Comparison of ENCODE assay signal across 8 mouse cellular contexts in genomic region chr13:103109872-103110271, GRCm38 (mm10).
DNase-seq lines count a peak whose midpoint lies in the region; ATAC-seq and TF ChIP-seq lines count a peak whose summit lies in the region.
"Had no signal": no experiment of that assay in that cellular context is flagged by ENCODE, and none has a peak within 500 bp of the region (broad histone marks: within the 10 kb centered on the region; RNA-seq: fewer than 3 reads in every experiment).

No protein-coding gene starts in this region.

- no peaks in the 10 kb centered on the region for H3K9me3 ChIP-seq in ES-E14 (ENCODE audit: control insufficient read depth, insufficient read depth, low read depth, low read length)
- H3K9me3 ChIP-seq: neural tube, embryonic 13.5 days had no signal

- no peaks in the 10 kb centered on the region for H3K4me1 ChIP-seq in ES-E14 (ENCODE audit: control insufficient read depth in 2 of 2, insufficient read depth in 2 of 2, low read length in 2 of 2, poor library complexity in 1 of 2)

- no peak overlapping the region for H3K27ac ChIP-seq in ES-E14 (ENCODE audit: insufficient read depth, low read depth, low read length, poor library complexity, severe bottlenecking)
- H3K27ac ChIP-seq: neural tube, embryonic 13.5 days had no signal

- H3K4me3 ChIP-seq in ES-E14 (ENCODE audit: insufficient read depth in 1 of 2, low read depth in 1 of 2, low read length in 2 of 2, poor library complexity in 1 of 2, severe bottlenecking in 1 of 2): no peak overlapping the region
- H3K4me3 ChIP-seq: neural tube, embryonic 13.5 days had no signal

- H3K9ac ChIP-seq in ES-E14 (ENCODE audit: insufficient read depth, low read depth, low read length, poor library complexity, severe bottlenecking): no peak overlapping the region
- H3K9ac ChIP-seq: neural tube, embryonic 13.5 days had no signal

- in situ Hi-C loops in ES-E14 (cut with MboI; ENCODE audit: low sequenced_read_pairs in 2 of 2, unreplicated experiment in 2 of 2): loop anchor here in 1 of 2 experiments (10.0 kb wide), 1 partner anchor 435 kb away; no protein-coding TSS in a partner anchor

- no peaks in the 10 kb centered on the region for H3K36me3 ChIP-seq in ES-E14 (ENCODE audit: control insufficient read depth, insufficient read depth, low read length, poor library complexity, severe bottlenecking)
- H3K36me3 ChIP-seq: neural tube, embryonic 13.5 days had no signal

- ATAC-seq in granulocyte monocyte progenitor cell, adult 5-6 weeks (replicated peaks; ENCODE audit: poor library complexity, severe bottlenecking): peak; percentile 82

- peak; percentile 37 for DNase-seq in ES-E14 (ENCODE audit: low read depth, low spot score)
- peak; percentile 83 for DNase-seq in adrenal gland, postnatal 14 days
- DNase-seq in embryo, embryonic 11.5 days (ENCODE audit: low read depth, low spot score): peak; percentile 45
- DNase-seq in layer of hippocampus, adult 18-20 months (ENCODE audit: low spot score in 2 of 2): peak; percentile 59 to 89
- DNase-seq in lung, postnatal 14 days: peak; percentile 75
- DNase-seq in right cerebral cortex, adult 2 months (ENCODE audit: low spot score in 2 of 2): peak; percentile 89 to 90

TF ChIP-seq in ES-E14, 5 proteins besides CTCF, POLR2A, EP300 and RAD21:
- TF ChIP-seq ZNF384 (IDR thresholded peaks at IDR 0.05; ENCODE audit: low read depth, low read length): no peak
- no peak for TF ChIP-seq MAFK (IDR thresholded peaks at IDR 0.05; ENCODE audit: insufficient read depth, low read depth, low read length)
- TF ChIP-seq HCFC1 (IDR thresholded peaks at IDR 0.05; ENCODE audit: borderline replicate concordance, insufficient read depth, low read length): no peak
- TF ChIP-seq CHD2 (IDR thresholded peaks at IDR 0.05; ENCODE audit: low read depth, low read length): no peak
- TF ChIP-seq ZC3H11A (IDR thresholded peaks at IDR 0.05; ENCODE audit: borderline replicate concordance, low read depth, low read length): no peak; the same call in 1 of the 2 replicates

Comparison
In these comparisons a context has a peak if more than half of its experiments do, and no peak if none do; other contexts are left out.
1. DNase-seq: peak in every context shown above with its lines; median percentile 90 in right cerebral cortex, adult 2 months; 83 in adrenal gland, postnatal 14 days; 75 in lung, postnatal 14 days; 74 in layer of hippocampus, adult 18-20 months; 45 in embryo, embryonic 11.5 days; 37 in ES-E14.